8 mouse cellular contexts compared by ENCODE assay signal in the genomic region with DNA sequence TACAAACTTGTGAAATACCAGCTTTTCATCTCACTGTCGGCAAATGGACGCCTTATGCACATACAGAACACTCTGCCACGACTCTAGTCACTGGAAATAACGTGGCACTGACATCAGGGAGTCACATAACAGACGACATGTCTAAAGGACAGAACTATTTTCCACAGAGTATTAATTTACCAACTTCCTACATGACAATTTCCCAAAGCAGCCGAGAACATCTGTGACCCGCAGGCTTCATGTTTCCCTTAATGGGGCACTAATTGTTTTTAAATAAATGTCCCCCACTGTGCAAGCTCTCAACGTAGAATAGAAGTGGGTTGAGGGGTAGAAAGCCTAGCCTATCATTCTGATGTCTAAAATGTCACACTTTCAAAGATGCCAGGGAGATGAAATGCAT. TPM values are rescaled to one million over a fixed set of nuclear protein-coding genes. Genes with fewer than 3 reads are reported as not detected.
DNase-seq lines count a peak whose midpoint lies in the region; ATAC-seq and TF ChIP-seq lines count a peak whose summit lies in the region.

No protein-coding gene starts in this region.

- TF ChIP-seq CTCF in left cerebral cortex, adult 2 months (IDR thresholded peaks at IDR 0.05) = no peak
- no peak for TF ChIP-seq CTCF in intestine, postnatal 0 days (IDR thresholded peaks at IDR 0.05; ENCODE audit: low read depth)

- intact Hi-C loops in left cerebral cortex, adult 2 months (cut with DNase I) = loop anchor here (2.0 to 10.0 kb wide), 2 partner anchors 880 to 916 kb away; partner anchors contain the start of gene Pik3r1

- no peak for DNase-seq in left cerebral cortex, adult 2 months (ENCODE audit: extremely low spot score in 1 of 2, low spot score in 2 of 2)
- no peak for DNase-seq in left cerebral cortex, adult 18-20 months (ENCODE audit: low spot score in 2 of 2)
- DNase-seq in embryonic facial prominence, embryonic 14.5 days (ENCODE audit: low spot score) = peak; percentile 54
- no peak for DNase-seq in layer of hippocampus, postnatal 36 days
- DNase-seq in testis, postnatal 10 days (ENCODE audit: low spot score) = no peak

- no peak overlapping the region for H3K4me3 ChIP-seq in left cerebral cortex, adult 2 months
- no peak overlapping the region for H3K4me3 ChIP-seq in embryonic facial prominence, embryonic 14.5 days (ENCODE audit: low read depth, low read length)
- H3K4me3 ChIP-seq in intestine, postnatal 0 days (ENCODE audit: low read depth, low read length) = no peak overlapping the region
- H3K4me3 ChIP-seq in neural tube, embryonic 15.5 days (replicated peaks) = no peak overlapping the region

- ATAC-seq in embryonic facial prominence, embryonic 14.5 days (ENCODE audit: low read depth) = peak; percentile 60
- no peak for ATAC-seq in intestine, postnatal 0 days
- no peak; the same call in 1 of the 2 replicates for ATAC-seq in neural tube, embryonic 15.5 days (ENCODE audit: low FRiP score)
- no peak for ATAC-seq in megakaryocyte, adult 5-6 weeks (ENCODE audit: poor library complexity, severe bottlenecking)

- WGBS in embryonic facial prominence, embryonic 14.5 days = 20% methylated on average over 8 of the region's 8 CpGs
- WGBS in intestine, postnatal 0 days = 67% methylated on average over 8 of the region's 8 CpGs
- 20% methylated on average over 8 of the region's 8 CpGs for WGBS in neural tube, embryonic 15.5 days

- peak overlapping the region; percentile 66; the same call in 1 of the 2 replicates for H3K27ac ChIP-seq in left cerebral cortex, adult 2 months
- no peak overlapping the region; the same call in 1 of the 2 replicates for H3K27ac ChIP-seq in embryonic facial prominence, embryonic 14.5 days (replicated peaks; ENCODE audit: low read depth, low read length)
- no peak overlapping the region for H3K27ac ChIP-seq in intestine, postnatal 0 days (ENCODE audit: low read depth, low read length)
- H3K27ac ChIP-seq in neural tube, embryonic 15.5 days (replicated peaks) = no peak overlapping the region

- no peak overlapping the region for H3K9ac ChIP-seq in embryonic facial prominence, embryonic 14.5 days (ENCODE audit: low read depth, low read length)
- no peak overlapping the region for H3K9ac ChIP-seq in intestine, postnatal 0 days (ENCODE audit: low read depth, low read length)
- H3K9ac ChIP-seq in neural tube, embryonic 15.5 days (replicated peaks) = no peak overlapping the region

- peaks cover 17% of the 10 kb centered on the region for H3K4me1 ChIP-seq in embryonic facial prominence, embryonic 14.5 days (ENCODE audit: control insufficient read depth, insufficient read depth, low read length)
- no peaks in the 10 kb centered on the region for H3K4me1 ChIP-seq in intestine, postnatal 0 days (replicated peaks; ENCODE audit: control insufficient read depth, insufficient read depth, low read length)
- H3K4me1 ChIP-seq in neural tube, embryonic 15.5 days = peaks cover 13% of the 10 kb centered on the region

- peak overlapping the region; percentile 47 for H3K4me2 ChIP-seq in embryonic facial prominence, embryonic 14.5 days (ENCODE audit: low read depth, low read length)
- H3K4me2 ChIP-seq in intestine, postnatal 0 days (replicated peaks; ENCODE audit: low read depth) = peak overlapping the region; percentile 40; the same call in 1 of the 2 replicates
- H3K4me2 ChIP-seq in neural tube, embryonic 15.5 days = peak overlapping the region; percentile 38; the same call in 1 of the 2 replicates

- no peaks in the 10 kb centered on the region for H3K27me3 ChIP-seq in embryonic facial prominence, embryonic 14.5 days (replicated peaks; ENCODE audit: control insufficient read depth, insufficient read depth, low read length)
- H3K27me3 ChIP-seq in intestine, postnatal 0 days (replicated peaks; ENCODE audit: control insufficient read depth, insufficient read depth, low read length) = no peaks in the 10 kb centered on the region
- 0 out of 2 replicates have a peak, but pooled peaks cover 3% of the 10 kb centered on the region for H3K27me3 ChIP-seq in neural tube, embryonic 15.5 days (replicated peaks)

- H3K9me3 ChIP-seq in embryonic facial prominence, embryonic 14.5 days (ENCODE audit: control insufficient read depth, low read length) = no peaks in the 10 kb centered on the region
- no peaks in the 10 kb centered on the region for H3K9me3 ChIP-seq in intestine, postnatal 0 days (ENCODE audit: control insufficient read depth)
- H3K9me3 ChIP-seq in neural tube, embryonic 15.5 days (replicated peaks) = no peaks in the 10 kb centered on the region

- H3K36me3 ChIP-seq in embryonic facial prominence, embryonic 14.5 days (ENCODE audit: control insufficient read depth, insufficient read depth, low read length) = no peaks in the 10 kb centered on the region
- H3K36me3 ChIP-seq in intestine, postnatal 0 days (ENCODE audit: control insufficient read depth, insufficient read depth) = no peaks in the 10 kb centered on the region
- H3K36me3 ChIP-seq in neural tube, embryonic 15.5 days = no peaks in the 10 kb centered on the region

RNA-seq across cellular contexts. Expression of gene Cd180, which starts 49.0 kb away (rescaled TPM):
- total RNA-seq in left cerebral cortex, adult 2 months (2021) = 1 to 10 TPM; 1.6 to 2.2 TPM
- 1 to 10 TPM; 1.6 to 2.7 TPM for total RNA-seq in left cerebral cortex, adult 18-20 months (2021)
- polyA plus RNA-seq in embryonic facial prominence, embryonic 14.5 days (2014; fragmentation: Nextera tagmentation; extraction: Ambion mirVana) = 0.88 and 1.6 TPM in 2 replicates
- polyA plus RNA-seq in intestine, postnatal 0 days (2015; fragmentation: Nextera tagmentation; extraction: Ambion mirVana) = 0.26 and 0.31 TPM in 2 replicates
- polyA plus RNA-seq in neural tube, embryonic 15.5 days (2015; fragmentation: Nextera tagmentation; extraction: Ambion mirVana) = 0.77 and 0.87 TPM in 2 replicates
- 1 to 10 TPM; 2.4 to 3.0 TPM for total RNA-seq in layer of hippocampus, postnatal 36 days (2021)
- 223 and 239 TPM in 2 replicates for total RNA-seq in megakaryocyte, adult 5-6 weeks (2015)
- total RNA-seq in megakaryocyte, adult 5-6 weeks (2017) = 49.9 and 60.6 TPM in 2 replicates

Comparison
In these comparisons a context has a peak if more than half of its experiments do, and no peak if none do; other contexts are left out.
1. RNA of gene Cd180, which starts 49.0 kb away (total RNA-seq): 49.9 to 239 TPM in megakaryocyte, adult 5-6 weeks; 2.4 to 3.0 TPM in layer of hippocampus, postnatal 36 days, 1.6 to 2.7 TPM in left cerebral cortex, adult 18-20 months and 1.6 to 2.2 TPM in left cerebral cortex, adult 2 months; every median in the first group is over 10 times any median in the second.
2. Peak in every context shown above with its lines, with median percentiles within 50 percentile points of each other: H3K4me2 ChIP-seq.